Mouse (Mus musculus) layer of hippocampus, postnatal 14 days (tissue): ENCODE data around the gene Gm27179. TPM values are rescaled to one million over a fixed set of nuclear protein-coding genes. Genes with fewer than 3 reads are reported as not detected.
"Not testable (repeated sequence)": the region's sequence is repeated elsewhere in the genome, so short reads cannot be mapped to it uniquely, and the experiment has no call there.

ENCODE experiments used
- DNase-seq, 2 experiments: peaks; one replicate each; pipeline ENCODE4 v3.0.0; 2021 to 2022; ENCODE audit warnings: low spot score in 2 of 2, mixed read lengths in 1 of 2
- long read RNA-seq, 2 experiments: library from polyadenylated mRNA; stranded (forward); transcript quantifications; one replicate each; pipeline ENCODE4 v2.0.0; 2021
- total RNA-seq, 2 experiments: library from RNA; stranded (reverse); gene quantifications; 2 replicates each; pipeline ENCODE4 v1.2.3; 2021

The Gm27179 gene
- total RNA-seq = not detected
- long read RNA-seq, experiment 1 = 0 reads
- long read RNA-seq, experiment 2 = 0 reads

- not testable (repeated sequence) for DNase-seq
Observed at GRCm38 (mm10) chr14:69512449-69512848, at the start of gene Gm27179. Gene Gm27179 (minus strand): TSS chr14:69512549.

GRCm38 (mm10) chr14:69557550-69557949, 45.2 kb upstream of the Gm27179 start:
- not testable (repeated sequence) for DNase-seq

GRCm38 (mm10) chr14:69556820-69557219, 44.5 kb upstream of the Gm27179 start:
- not testable (repeated sequence) for DNase-seq

GRCm38 (mm10) chr14:69555110-69555831, 42.9 kb upstream of the Gm27179 start, which contains the start of gene Entpd4b:
Gene Entpd4b (plus strand): TSS chr14:69555424.
- DNase-seq = not testable (repeated sequence)

- DNase-seq = not testable (repeated sequence)
Observed at GRCm38 (mm10) chr14:69547310-69547709, 35.0 kb upstream of the Gm27179 start.

- DNase-seq = not testable (repeated sequence)
Observed at GRCm38 (mm10) chr14:69545052-69545451, 32.7 kb upstream of the Gm27179 start.

- DNase-seq = not testable (repeated sequence)
Observed at GRCm38 (mm10) chr14:69544033-69544432, 31.7 kb upstream of the Gm27179 start.

- not testable (repeated sequence) for DNase-seq
Observed at GRCm38 (mm10) chr14:69542695-69543094, 30.3 kb upstream of the Gm27179 start.

GRCm38 (mm10) chr14:69540113-69540512, 27.8 kb upstream of the Gm27179 start:
- DNase-seq = not testable (repeated sequence)

GRCm38 (mm10) chr14:69536539-69536938, 24.2 kb upstream of the Gm27179 start:
- DNase-seq = not testable (repeated sequence)

- DNase-seq = not testable (repeated sequence)
Observed at GRCm38 (mm10) chr14:69526202-69526601, 13.9 kb upstream of the Gm27179 start.

GRCm38 (mm10) chr14:69523001-69523400, 10.7 kb upstream of the Gm27179 start:
- DNase-seq = not testable (repeated sequence)

- DNase-seq = not testable (repeated sequence)
Observed at GRCm38 (mm10) chr14:69520810-69521209, 8.5 kb upstream of the Gm27179 start.

GRCm38 (mm10) chr14:69507000-69507399, 5.3 kb downstream of the Gm27179 start:
- not testable (repeated sequence) for DNase-seq

GRCm38 (mm10) chr14:69503174-69503573, 9.2 kb downstream of the Gm27179 start, which contains the start of gene Gm16867:
Gene Gm16867 (minus strand): TSS chr14:69503362.
- not testable (repeated sequence) for DNase-seq

GRCm38 (mm10) chr14:69502440-69503150, 9.8 kb downstream of the Gm27179 start:
- DNase-seq = not testable (repeated sequence)

- not testable (repeated sequence) for DNase-seq
Observed at GRCm38 (mm10) chr14:69496259-69496658, 16.1 kb downstream of the Gm27179 start.

- not testable (repeated sequence) for DNase-seq
Observed at GRCm38 (mm10) chr14:69494946-69495345, 17.4 kb downstream of the Gm27179 start.

GRCm38 (mm10) chr14:69494522-69494921, 17.8 kb downstream of the Gm27179 start:
- not testable (repeated sequence) for DNase-seq

GRCm38 (mm10) chr14:69488001-69488400, 24.3 kb downstream of the Gm27179 start:
- not testable (repeated sequence) for DNase-seq

- not testable (repeated sequence) for DNase-seq
Observed at GRCm38 (mm10) chr14:69485466-69486135, 26.7 kb downstream of the Gm27179 start.
